Mouse (Mus musculus) small intestine, adult 2 months (tissue): Measurements from ENCODE around the gene Canx. TPM values are rescaled to one million over a fixed set of nuclear protein-coding genes. Genes with fewer than 3 reads are reported as not detected.
"Not testable (repeated sequence)": the region's sequence is repeated elsewhere in the genome, so short reads cannot be mapped to it uniquely, and the experiment has no call there.

ENCODE experiments used
- H3K27ac ChIP-seq: fragments of 200-500 bp; 2 replicates; pipeline ENCODE4 v1.5.1; 2012; ENCODE audit warnings: low read depth, low read length, control low read depth, inconsistent platforms; ENCODE audit not compliant: insufficient read depth
- H3K27me3 ChIP-seq: fragments of 200-500 bp; 2 replicates; pipeline ENCODE4 v1.6.1; 2012; ENCODE audit warnings: mild to moderate bottlenecking, moderate library complexity, low read length, inconsistent platforms; ENCODE audit not compliant: control insufficient read depth, insufficient read depth
- H3K36me3 ChIP-seq: fragments of 200-500 bp; 2 replicates; pipeline ENCODE4 v1.6.1; 2012; ENCODE audit warnings: mild to moderate bottlenecking, low read length, control low read depth, inconsistent platforms; ENCODE audit not compliant: control insufficient read depth, insufficient read depth
- H3K4me1 ChIP-seq: fragments of 200-500 bp; 2 replicates; pipeline ENCODE4 v1.6.1; 2012; ENCODE audit warnings: low read length, inconsistent platforms, mixed read lengths; ENCODE audit not compliant: control insufficient read depth, insufficient read depth, insufficient read length
- H3K4me3 ChIP-seq: fragments of 200-500 bp; 2 replicates; pipeline ENCODE4 v1.5.1; 2012; ENCODE audit warnings: low read depth, mild to moderate bottlenecking, control low read depth, inconsistent platforms, low read length, moderate library complexity
- CTCF ChIP-seq: fragments of 200-500 bp; IDR thresholded peaks from 2 replicates; pipeline ENCODE4 v1.5.1; 2012; ENCODE audit warnings: low read depth, mild to moderate bottlenecking, control low read depth, inconsistent platforms, low read length, moderate library complexity, mixed read lengths; ENCODE audit not compliant: insufficient replicate concordance, insufficient read length; ENCODE audit errors: extremely low read depth
- POLR2A ChIP-seq: fragments of 200-500 bp; IDR thresholded peaks from 2 replicates; pipeline ENCODE4 v1.6.1; 2012; ENCODE audit warnings: low read depth, mild to moderate bottlenecking, control low read depth, inconsistent platforms, low read length, moderate library complexity
- WGBS: fragments of 180-500 bp; shearing (Covaris S2); methylation state at CpG from one replicate; pipeline ENCODE4 v1.1.7; 2018; 5-methylcytosine and 5-hydroxymethylcytosine counted together
- polyA plus RNA-seq: library from polyadenylated mRNA; depleted of rRNA; stranded (reverse); fragments of >200 nt; gene quantifications from 2 replicates; pipeline ENCODE4 v1.2.3, GENCODE M21; 2012

Gene Canx
- polyA plus RNA-seq, 1 experiment = 31.9 TPM

DNA sequence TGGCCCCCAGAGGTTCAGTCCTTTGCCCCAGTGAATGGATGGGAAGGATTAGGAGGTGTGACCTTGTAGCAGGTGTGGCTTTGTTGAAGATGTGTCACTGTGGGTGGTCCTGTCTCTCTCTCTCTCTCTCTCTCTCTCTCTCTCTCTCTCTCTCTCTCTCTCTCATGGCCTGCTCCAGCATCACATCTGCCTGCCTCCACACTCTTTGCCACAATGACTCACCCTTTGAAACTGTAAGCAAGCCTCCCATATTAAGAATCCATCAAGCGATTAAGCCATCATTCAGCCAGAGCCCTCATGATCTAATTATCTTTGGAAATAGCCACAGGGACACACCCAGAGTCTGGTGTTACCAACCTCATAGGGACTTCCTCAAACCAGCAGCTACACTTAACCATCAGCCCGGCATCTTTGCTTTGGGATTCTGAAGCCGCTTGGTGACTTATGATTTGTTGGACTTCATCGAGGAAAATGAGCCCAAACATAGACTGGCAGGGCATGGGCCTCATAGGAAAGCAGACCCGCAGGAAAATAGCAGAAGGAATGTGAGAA lies 44.0 kb upstream of the Canx start:
- H3K27ac ChIP-seq = no peak overlapping the region
- TF ChIP-seq POLR2A (no peak), CTCF (no peak)

DNA sequence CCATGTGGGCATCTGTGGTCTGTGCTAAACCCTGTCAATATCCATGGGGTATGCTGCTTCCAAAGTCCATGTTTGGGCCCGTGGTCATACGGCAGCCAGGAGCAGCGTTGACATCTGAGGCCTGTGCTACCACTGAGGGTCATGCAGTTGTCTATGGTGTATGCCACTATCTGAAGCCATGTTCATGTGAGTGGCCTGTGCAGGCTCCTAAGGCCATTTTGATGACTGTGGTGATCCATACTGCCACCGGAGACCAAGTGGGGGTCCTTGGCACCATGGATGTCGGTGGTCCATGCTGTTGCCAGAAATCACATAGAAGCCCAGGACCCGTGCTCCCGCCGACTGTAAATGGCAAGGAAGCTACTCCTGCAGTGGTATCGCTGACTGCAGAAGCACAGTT lies 42.1 kb upstream of the Canx start:
- 87% methylated on average over 9 of the region's 9 CpGs for WGBS
- Histone ChIP-seq H3K27me3 (no peaks in the 10 kb centered on the region), H3K4me3 (no peak overlapping the region), H3K36me3 (no peaks in the 10 kb centered on the region), H3K4me1 (0 out of 2 replicates have a peak, but pooled peaks cover 2% of the 10 kb centered on the region), H3K27ac (no peak overlapping the region)
- TF ChIP-seq CTCF (no peak), POLR2A (no peak)

More for the DNA sequence above, 44.0 kb upstream of the Canx start:
- 79% methylated on average over 5 of the region's 5 CpGs for WGBS
- Histone ChIP-seq H3K27me3 (no peaks in the 10 kb centered on the region), H3K4me1 (0 out of 2 replicates have a peak, but pooled peaks cover 2% of the 10 kb centered on the region), H3K4me3 (no peak overlapping the region), H3K36me3 (no peaks in the 10 kb centered on the region)

DNA sequence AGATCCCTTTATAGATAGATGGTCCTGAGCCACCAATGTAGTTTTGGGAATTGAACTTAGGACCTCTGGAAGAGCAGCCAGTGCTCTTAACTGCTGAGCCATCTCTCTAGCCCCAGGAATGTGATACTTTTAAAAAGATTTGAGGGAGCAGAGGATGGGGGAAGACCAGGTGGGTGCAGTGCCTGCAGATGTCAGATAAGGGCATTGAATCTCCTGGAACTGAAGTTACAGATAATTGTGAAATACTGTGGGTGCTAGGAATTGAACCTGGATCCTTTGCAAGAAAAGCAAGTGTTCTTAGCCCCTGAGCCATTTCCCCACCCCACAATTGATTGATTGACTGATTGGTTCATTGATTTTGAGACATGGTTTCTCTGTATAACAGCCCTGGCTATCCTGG lies 39.8 kb upstream of the Canx start:
- no peak for TF ChIP-seq POLR2A
- no peak for TF ChIP-seq CTCF
- Histone ChIP-seq H3K4me3 (no peak overlapping the region), H3K27me3 (no peaks in the 10 kb centered on the region), H3K27ac (no peak overlapping the region), H3K36me3 (no peaks in the 10 kb centered on the region), H3K4me1 (no peaks in the 10 kb centered on the region)

DNA sequence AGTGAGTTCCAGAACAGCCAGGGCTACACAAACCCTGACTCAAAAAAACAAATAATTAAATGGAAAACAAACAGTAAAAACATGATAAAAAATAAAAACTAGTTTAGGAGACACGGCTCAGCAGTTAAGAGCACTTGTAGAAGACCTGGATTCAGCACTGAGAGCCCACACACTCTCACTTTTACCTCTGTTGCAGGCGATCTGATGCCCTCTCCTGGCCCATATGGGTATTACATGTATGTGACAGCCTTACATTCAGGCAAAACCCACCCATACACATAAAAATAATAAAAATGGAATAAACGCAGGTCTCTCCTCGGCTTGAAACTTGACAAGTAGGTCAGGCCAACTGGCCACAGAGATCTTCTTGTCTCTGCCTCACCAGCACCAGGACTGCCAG lies 39.1 kb upstream of the Canx start:
- WGBS = under 1% methylated on average over 4 of the region's 4 CpGs
- Histone ChIP-seq H3K4me1 (no peaks in the 10 kb centered on the region), H3K4me3 (no peak overlapping the region), H3K27ac (no peak overlapping the region), H3K36me3 (no peaks in the 10 kb centered on the region), H3K27me3 (no peaks in the 10 kb centered on the region)
- peak; percentile 57; the same call in 1 of the 2 replicates for TF ChIP-seq CTCF
- no peak for TF ChIP-seq POLR2A

DNA sequence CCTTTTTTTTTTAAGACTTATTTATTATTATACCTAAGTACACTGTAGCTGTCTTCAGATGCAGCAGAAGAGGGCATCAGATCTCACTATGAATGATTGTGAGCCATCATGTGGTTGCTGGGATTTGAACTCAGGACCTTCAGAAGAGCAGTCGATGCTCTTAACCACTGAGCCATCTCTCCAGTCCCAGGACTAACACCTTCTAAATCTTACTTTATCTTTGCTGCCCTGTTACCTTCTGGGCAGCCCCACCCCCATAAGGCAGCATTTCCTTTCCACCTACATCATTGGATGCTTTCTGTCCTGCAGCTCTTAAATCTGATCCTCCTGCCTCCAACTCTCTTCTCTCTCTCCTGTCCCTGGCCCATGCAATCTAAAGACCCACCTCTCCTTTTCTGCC lies 35.8 kb upstream of the Canx start:
- 71% methylated on average over 1 of the region's 1 CpGs for WGBS
- not testable (repeated sequence) for H3K27me3 ChIP-seq, H3K36me3 ChIP-seq, H3K27ac ChIP-seq, H3K4me3 ChIP-seq, H3K4me1 ChIP-seq

DNA sequence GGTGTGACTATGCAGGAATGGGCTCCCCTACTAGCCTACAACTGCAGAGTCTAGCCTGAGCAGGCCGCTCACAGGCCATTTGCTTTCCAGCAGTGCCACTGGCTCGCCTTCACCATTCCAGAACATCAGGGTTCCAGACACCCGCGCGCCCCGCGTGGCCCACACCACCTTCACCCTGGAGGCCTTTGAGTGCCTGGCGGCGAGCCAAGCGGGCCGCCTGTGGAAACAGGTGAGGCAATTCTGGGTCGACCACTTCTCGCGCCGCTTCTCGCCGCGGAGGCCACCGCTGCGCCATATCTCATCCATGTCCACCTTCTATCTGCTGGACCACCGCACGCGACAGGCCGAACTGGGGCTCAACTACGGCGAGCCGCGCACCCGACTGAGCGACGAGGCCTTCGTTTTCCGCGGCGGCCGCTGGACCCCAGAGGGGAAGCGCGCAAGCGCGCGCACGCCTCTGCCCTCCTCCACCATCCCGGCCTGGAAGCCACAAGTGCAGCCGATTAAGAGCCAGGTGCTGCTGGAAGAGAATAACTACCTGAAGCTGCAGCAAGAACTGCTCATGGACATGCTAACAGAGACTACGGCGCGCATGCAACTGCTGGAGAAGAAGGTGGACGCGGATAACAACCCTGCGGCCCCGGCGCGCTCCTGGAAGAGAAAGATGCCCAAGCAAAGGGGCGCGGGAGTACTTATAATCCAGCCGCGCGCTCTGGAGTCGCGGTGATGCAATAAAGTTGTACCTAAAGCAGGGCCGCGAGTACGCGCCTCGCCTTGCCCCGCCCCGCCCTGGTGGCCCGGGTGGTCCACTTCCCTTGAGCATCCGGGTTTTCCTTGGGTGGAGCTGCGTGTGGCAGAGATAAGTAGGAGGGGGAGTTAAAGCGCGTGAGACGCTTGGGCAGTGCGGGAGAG lies 33.7 kb upstream of the Canx start:
- TF ChIP-seq CTCF = no peak
- TF ChIP-seq POLR2A = no peak
- Histone ChIP-seq H3K27ac (no peak overlapping the region), H3K36me3 (no peaks in the 10 kb centered on the region), H3K4me1 (peaks cover 3% of the 10 kb centered on the region; the same call in 1 of the 2 replicates), H3K4me3 (peak overlapping the region; percentile 73), H3K27me3 (no peaks in the 10 kb centered on the region)
- WGBS = 2% methylated on average over 74 of the region's 74 CpGs

DNA sequence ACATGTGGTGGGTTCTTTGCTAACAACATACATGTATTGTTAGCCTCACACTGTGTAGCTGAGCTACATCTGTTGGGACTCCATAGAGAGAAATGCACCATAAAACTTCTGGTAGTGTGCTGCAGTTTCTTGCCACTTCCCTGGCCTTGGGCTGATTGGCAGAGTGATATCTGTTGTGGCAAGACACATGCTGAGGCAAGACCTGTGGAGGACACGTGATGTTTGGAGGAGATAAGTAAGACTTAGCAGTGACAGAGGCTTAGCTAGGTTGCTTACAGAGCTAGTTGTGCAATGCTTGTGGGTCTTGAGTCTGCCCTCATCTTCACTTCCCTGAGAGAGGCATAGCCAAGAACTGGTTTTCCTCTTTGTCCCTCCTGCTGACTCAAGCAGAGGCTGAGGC lies 29.9 kb upstream of the Canx start:
- WGBS = 73% methylated on average over 1 of the region's 1 CpGs
- Histone ChIP-seq H3K27ac (no peak overlapping the region), H3K4me1 (peaks cover 6% of the 10 kb centered on the region; the same call in 1 of the 2 replicates), H3K27me3 (no peaks in the 10 kb centered on the region), H3K4me3 (no peak overlapping the region), H3K36me3 (no peaks in the 10 kb centered on the region)
- TF ChIP-seq POLR2A = no peak
- TF ChIP-seq CTCF = no peak
